Mouse (Mus musculus) frontal cortex, postnatal 25 days (tissue): ENCODE data around the gene Lig1.

Experiments used
- DNase-seq, 2 experiments: peaks; one replicate each; pipeline ENCODE4 v3.0.0; 2022; ENCODE audit warnings: low spot score in 2 of 2

Lig1 gene

DNA sequence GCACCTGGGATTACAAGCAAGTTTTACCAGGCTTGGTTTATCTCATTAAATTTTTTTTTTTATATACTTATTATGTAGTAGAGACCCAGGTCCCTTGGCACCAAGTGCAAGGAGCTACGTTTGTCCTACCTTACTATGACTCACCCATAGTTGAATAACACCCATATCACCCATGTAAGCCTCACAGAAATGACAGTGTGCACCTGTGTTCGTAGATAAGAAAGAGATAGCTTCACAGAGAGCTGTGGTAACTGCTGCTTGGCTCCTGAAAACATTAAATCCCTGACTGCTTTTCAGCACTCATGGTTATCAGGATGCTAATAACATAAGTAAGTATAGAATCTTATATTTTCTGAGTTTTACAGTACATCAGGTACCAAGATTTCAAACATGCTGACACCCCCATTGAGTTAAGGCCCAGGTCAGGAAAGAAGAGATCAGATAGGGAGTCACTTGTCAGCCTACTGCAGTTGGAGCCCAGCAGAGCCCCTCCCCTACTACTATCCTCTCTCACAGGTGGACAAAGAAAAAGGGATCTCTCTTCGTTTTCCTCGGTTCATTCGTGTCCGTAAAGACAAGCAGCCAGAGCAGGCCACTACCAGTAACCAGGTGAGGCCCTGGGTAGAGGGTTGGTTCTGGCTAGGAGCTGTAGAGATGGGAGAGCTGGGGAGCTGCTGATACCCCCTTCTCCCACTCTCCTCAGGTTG is 33.6 kb downstream of the Lig1 start:
- DNase-seq: no peak

DNA sequence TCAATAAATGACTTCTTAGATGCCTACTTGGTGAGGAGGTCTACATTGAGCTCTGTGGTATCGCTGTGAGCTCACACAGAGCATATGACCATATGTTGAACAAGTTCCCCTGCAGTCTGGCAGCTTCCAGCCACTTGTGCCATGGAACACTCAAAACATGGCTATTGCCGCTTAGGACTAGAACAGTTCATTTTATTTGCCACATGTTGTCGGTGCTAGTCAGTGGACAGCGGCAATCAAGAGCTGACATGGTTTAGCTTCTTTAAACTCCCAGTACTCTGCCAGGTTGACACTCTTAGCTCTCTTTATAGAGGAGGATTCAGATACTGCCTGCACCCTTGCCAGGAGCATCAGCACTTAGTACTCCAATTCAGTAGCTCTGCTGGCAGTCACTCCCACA is 34.3 kb downstream of the Lig1 start:
- DNase-seq: no peak

DNA sequence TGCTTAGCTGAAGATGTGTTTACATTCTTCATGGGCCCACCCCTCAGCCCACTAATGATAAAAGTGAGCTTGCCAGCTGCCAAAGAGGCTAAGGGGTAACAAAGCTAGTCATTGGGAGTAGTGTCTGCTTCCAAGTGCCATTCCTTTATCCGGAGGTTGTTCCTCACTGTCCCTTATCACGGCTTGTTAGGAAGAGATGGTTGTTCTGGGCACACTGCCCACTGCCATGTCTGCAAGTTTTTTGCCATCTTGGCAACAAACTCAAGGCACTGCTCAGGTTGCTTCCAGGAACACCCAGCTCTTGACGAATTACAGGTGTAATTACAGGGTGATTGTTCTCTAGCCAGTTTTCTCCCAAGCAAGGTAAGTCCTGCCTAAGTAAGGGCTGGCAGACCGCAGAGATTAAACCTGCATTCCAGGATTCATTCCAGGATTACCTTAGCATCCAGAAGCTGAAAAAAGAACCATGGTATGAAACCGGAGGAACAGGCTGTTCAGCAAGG is 37.1 kb downstream of the Lig1 start:
- no peak for DNase-seq

DNA sequence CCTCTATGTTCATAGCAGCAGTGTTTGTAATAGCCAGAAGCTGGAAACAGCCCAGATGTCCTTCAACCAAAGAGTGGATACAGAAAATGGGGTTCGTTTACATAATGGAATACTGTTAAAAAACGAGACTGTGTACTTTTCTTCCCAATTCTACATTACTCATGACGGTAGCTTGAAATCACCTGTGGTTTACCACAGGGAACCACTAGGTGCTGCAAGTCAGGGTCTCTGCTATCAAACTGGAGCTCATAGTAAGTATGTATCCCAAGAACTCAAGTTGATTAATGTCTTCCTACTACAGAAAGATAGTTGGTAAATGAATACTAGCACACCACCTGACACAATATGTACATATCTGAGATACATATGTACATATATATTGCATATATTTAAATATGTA is 44.3 kb downstream of the Lig1 start:
- DNase-seq: no peak

DNA sequence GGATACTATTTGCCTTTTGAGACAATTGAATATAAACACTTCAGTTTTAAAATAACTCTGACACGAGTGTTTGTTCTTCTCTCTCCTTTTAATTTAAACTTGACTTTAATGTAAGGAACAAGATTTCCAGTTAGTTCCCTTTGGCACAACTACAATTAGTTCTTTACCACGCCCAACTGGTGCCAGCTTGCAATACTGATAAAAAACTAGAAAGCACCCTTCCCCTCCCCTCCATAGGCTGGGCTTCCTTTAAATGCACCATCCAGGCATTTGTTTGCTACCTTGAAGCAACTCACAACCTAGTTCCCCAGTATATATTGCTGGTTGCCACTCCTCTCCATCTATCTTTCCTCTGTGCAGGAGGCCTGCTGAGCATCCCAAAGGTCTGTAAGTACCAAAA is 47.2 kb downstream of the Lig1 start, which contains the start of gene Pla2g4c:
TSS of gene Pla2g4c (plus strand) at position 340 of the 400 bp plus-strand sequence.
- DNase-seq: no peak

DNA sequence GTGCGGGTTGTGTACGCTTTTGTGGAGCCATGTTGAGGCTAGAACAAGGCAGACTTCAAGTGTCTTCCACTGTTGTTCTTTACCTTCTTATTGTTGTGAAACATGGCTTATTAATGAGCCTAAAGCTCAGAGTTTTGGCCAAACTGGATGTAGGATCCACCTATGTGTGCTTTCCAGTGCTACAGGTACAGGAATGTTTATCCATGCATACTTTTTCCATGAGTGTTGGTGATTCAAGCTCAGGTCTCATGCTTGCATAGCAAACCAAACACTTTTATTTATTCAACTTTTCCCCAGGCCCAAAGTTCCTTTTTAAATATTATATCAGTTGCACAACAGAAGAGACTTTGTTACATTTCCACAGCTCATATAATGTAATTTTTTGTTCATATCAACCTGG is 53.5 kb downstream of the Lig1 start:
- DNase-seq: no peak

DNA sequence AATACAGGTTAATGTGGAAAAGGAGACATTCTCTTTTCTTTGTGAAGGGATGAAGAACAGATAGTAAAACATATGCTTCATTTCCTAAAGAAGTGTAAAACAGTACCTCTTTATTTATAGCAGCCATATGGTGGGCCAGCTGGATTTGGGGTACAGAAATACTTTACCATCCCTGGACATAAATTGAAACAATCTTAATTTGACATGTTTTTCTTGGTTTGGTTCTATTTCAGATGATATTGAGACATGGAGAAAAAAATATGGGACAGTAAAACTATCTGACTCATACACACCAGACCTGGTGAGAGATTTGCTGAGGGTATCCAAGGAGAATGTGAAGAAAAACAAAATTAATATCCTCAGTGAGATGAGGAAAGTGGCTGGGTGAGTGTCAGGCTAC is 78.9 kb downstream of the Lig1 start:
- DNase-seq: peak in 1 of 2 experiments; percentile 15
